Mouse (Mus musculus): ENCODE results near the gene Tlx3.

DNA sequence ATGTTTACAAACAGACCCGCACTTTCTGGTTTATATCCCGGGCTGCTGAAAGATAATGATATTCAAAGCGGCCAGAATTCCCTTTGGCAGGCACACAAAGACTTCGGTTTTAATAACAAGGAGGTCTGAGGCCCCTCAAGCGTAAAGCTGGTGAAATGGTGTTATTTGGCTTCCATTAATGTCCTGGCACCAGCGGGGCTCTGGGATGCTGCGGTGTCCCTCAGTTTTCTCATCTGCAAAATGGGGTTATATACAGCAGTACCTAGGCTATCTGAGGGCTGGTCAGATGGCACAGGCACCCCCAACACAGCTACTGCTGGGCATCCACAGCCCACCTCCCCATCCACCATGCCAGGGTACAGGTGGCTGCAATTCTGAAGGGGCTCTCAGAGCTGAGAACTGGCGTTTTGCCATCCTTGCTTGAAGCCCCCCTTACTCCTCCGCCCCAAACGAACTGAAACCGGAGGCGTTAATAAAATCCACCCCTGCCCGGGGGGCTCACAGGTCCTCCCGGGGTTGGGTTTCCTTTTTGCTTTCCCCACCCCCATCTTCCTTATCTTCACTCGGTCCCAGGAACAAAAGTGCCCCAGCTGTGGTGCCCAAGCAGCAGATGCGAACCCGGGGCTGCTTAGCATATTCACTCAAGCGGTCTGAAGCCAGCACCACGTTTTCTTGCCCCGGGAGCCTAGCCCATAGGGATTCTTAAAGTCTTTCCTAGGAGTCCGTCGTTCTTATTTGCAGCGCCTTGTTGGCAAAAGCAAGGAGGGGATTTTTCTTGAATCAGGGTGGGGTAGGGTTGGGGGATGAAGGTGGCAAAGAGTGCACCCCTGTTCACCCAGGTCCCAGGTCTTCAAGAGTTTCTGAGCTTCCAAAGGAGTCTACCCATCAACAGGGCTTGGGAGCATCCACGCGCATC lies 7.6 kb downstream of the Tlx3 start:
- TF ChIP-seq GATA1 (IDR thresholded peaks at IDR 0.05; ENCODE audit: borderline replicate concordance, low read length) = no peak
- TF ChIP-seq FLI1 (IDR thresholded peaks at IDR 0.05; ENCODE audit: low read length) = no peak

All from megakaryocyte, embryonic 14.5 days (primary cell).